In the genomic region with DNA sequence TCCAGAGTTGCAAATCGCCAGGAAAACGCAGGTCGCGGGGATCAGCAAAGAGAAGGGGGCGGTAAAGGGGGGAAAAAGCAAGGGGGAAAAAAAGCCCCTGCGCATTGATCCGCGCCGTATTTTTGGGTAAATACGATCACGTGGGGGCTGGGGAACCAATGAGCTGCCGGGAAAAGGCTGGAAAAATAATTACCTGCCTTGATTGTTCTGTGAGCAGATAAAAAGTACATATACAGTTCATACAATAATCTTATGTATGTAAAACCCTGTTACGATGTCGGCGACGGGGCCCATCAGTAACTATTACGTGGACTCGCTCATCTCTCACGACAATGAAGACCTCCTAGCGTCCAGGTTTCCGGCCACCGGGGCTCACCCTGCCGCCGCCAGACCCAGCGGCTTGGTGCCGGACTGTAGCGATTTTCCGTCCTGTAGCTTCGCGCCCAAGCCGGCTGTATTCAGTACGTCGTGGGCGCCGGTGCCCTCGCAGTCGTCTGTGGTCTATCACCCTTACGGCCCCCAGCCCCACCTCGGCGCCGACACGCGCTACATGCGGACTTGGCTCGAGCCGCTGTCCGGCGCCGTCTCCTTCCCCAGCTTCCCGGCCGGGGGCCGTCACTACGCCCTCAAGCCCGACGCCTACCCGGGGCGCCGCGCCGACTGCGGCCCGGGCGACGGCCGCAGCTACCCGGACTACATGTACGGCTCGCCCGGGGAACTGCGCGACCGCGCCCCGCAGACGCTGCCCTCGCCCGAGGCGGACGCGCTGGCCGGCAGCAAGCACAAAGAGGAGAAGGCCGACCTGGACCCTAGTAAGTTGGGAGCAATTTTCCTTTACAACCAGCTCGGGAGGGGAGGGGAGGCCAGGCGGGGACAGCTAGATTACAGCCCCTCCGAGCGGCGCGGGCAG, we compare ENCODE assay signal across 8 mouse cellular contexts. TPM values are rescaled to one million over a fixed set of nuclear protein-coding genes. Genes with fewer than 3 reads are reported as not detected.
DNase-seq lines count a peak whose midpoint lies in the region; ATAC-seq and TF ChIP-seq lines count a peak whose summit lies in the region.

No protein-coding gene starts in this region.

- no peak overlapping the region for H3K9ac ChIP-seq in hindbrain, postnatal 0 days (replicated peaks; ENCODE audit: low read length)
- H3K9ac ChIP-seq in midbrain, embryonic 11.5 days (ENCODE audit: low read length) = no peak overlapping the region

- H3K4me1 ChIP-seq in embryonic facial prominence, embryonic 10.5 days = peaks cover 10% of the 10 kb centered on the region
- no peaks in the 10 kb centered on the region for H3K4me1 ChIP-seq in hindbrain, postnatal 0 days (ENCODE audit: insufficient read depth, low read length)
- H3K4me1 ChIP-seq in midbrain, embryonic 11.5 days (ENCODE audit: control insufficient read depth, insufficient read depth, low read length) = peaks cover 5% of the 10 kb centered on the region; the same call in 1 of the 2 replicates

- H3K27me3 ChIP-seq in embryonic facial prominence, embryonic 10.5 days (replicated peaks; ENCODE audit: low read depth, poor library complexity, severe bottlenecking) = peaks cover 100% of the 10 kb centered on the region
- H3K27me3 ChIP-seq in hindbrain, postnatal 0 days (ENCODE audit: insufficient read depth, low read length) = peaks cover 84% of the 10 kb centered on the region
- H3K27me3 ChIP-seq in midbrain, embryonic 11.5 days (ENCODE audit: control insufficient read depth, insufficient read depth, low read length) = peaks cover 100% of the 10 kb centered on the region

- DNase-seq in kidney, adult 18-20 months = peak; percentile 74
- no peak for DNase-seq in kidney, adult 9 months
- DNase-seq in embryonic facial prominence, embryonic 10.5 days (ENCODE audit: low spot score) = peak; percentile 72
- DNase-seq in hindbrain, postnatal 0 days (ENCODE audit: low spot score) = no peak
- peak; percentile 97 for DNase-seq in midbrain, embryonic 11.5 days (ENCODE audit: low spot score, missing footprints)
- no peak for DNase-seq in frontal cortex, postnatal 10 days (ENCODE audit: low spot score in 2 of 2)

- ATAC-seq in hindbrain, postnatal 0 days = no peak
- ATAC-seq in midbrain, embryonic 11.5 days (ENCODE audit: low FRiP score) = 0 out of 2 replicates have a peak, but pooled peaks have one; percentile 30
- no peak for ATAC-seq in monocyte, adult 5-6 weeks (replicated peaks; ENCODE audit: insufficient number of reproducible peaks, low FRiP score, low TSS enrichment, poor library complexity, severe bottlenecking)
- no peak for ATAC-seq in activated CD4-positive, CD25-positive, alpha-beta regulatory T cell, adult 4 months

- H3K36me3 ChIP-seq in embryonic facial prominence, embryonic 10.5 days (replicated peaks) = no peaks in the 10 kb centered on the region
- no peaks in the 10 kb centered on the region for H3K36me3 ChIP-seq in hindbrain, postnatal 0 days (ENCODE audit: insufficient read depth, low read length)
- H3K36me3 ChIP-seq in midbrain, embryonic 11.5 days (ENCODE audit: control insufficient read depth, insufficient read depth, low read length) = no peaks in the 10 kb centered on the region

- TF ChIP-seq CTCF in hindbrain, postnatal 0 days (IDR thresholded peaks at IDR 0.05; ENCODE audit: low read depth) = no peak

- WGBS in embryonic facial prominence, embryonic 10.5 days = under 1% methylated on average over 88 of the region's 88 CpGs
- 1% methylated on average over 85 of the region's 88 CpGs for WGBS in hindbrain, postnatal 0 days
- WGBS in midbrain, embryonic 11.5 days = under 1% methylated on average over 86 of the region's 88 CpGs

- peak overlapping the region; percentile 47 for H3K4me3 ChIP-seq in embryonic facial prominence, embryonic 10.5 days
- H3K4me3 ChIP-seq in hindbrain, postnatal 0 days (ENCODE audit: low read length) = peak overlapping the region; percentile 10; the same call in 1 of the 2 replicates
- peak overlapping the region; percentile 8 for H3K4me3 ChIP-seq in midbrain, embryonic 11.5 days (ENCODE audit: low read depth, low read length)

- H3K27ac ChIP-seq in embryonic facial prominence, embryonic 10.5 days (replicated peaks) = no peak overlapping the region
- H3K27ac ChIP-seq in hindbrain, postnatal 0 days = no peak overlapping the region
- no peak overlapping the region for H3K27ac ChIP-seq in midbrain, embryonic 11.5 days (ENCODE audit: low read depth, low read length)

- H3K4me2 ChIP-seq in hindbrain, postnatal 0 days (ENCODE audit: low read depth, low read length) = peak overlapping the region; percentile 34; the same call in 1 of the 2 replicates
- peak overlapping the region; percentile 35 for H3K4me2 ChIP-seq in midbrain, embryonic 11.5 days

- H3K9me3 ChIP-seq in embryonic facial prominence, embryonic 10.5 days = no peaks in the 10 kb centered on the region
- H3K9me3 ChIP-seq in hindbrain, postnatal 0 days (ENCODE audit: low read length) = no peaks in the 10 kb centered on the region
- H3K9me3 ChIP-seq in midbrain, embryonic 11.5 days (ENCODE audit: control insufficient read depth, low read length) = no peaks in the 10 kb centered on the region

RNA-seq across cellular contexts. Expression of gene Hoxc9, which starts 5.4 kb away (rescaled TPM):
- polyA plus RNA-seq in embryonic facial prominence, embryonic 10.5 days (2016; fragmentation: Nextera tagmentation; extraction: Ambion mirVana) = not detected in 2 replicates
- not detected in 2 replicates for total RNA-seq in hindbrain, postnatal 0 days (2014; rRNA removed)
- polyA plus RNA-seq in hindbrain, postnatal 0 days (2015; fragmentation: Nextera tagmentation; extraction: Ambion mirVana) = not detected in 2 replicates
- polyA plus RNA-seq in midbrain, embryonic 11.5 days (2014; fragmentation: Nextera tagmentation; extraction: Ambion mirVana) = not detected in 2 replicates
- not detected in 3 replicates for total RNA-seq in monocyte, adult 5-6 weeks (2017)
- polyA plus RNA-seq in activated CD4-positive, CD25-positive, alpha-beta regulatory T cell, adult 4 months (2017; shearing (Covaris generic)) = not detected

RNA-seq across cellular contexts. Expression of gene Hoxc8, which starts 8.8 kb away (rescaled TPM):
- polyA plus RNA-seq in embryonic facial prominence, embryonic 10.5 days (2016; fragmentation: Nextera tagmentation; extraction: Ambion mirVana) = not detected in 2 replicates
- total RNA-seq in hindbrain, postnatal 0 days (2014; rRNA removed) = 0.26 TPM in 1 of 2 replicates, not detected in the other
- polyA plus RNA-seq in hindbrain, postnatal 0 days (2015; fragmentation: Nextera tagmentation; extraction: Ambion mirVana) = not detected in 2 replicates
- not detected in 2 replicates for polyA plus RNA-seq in midbrain, embryonic 11.5 days (2014; fragmentation: Nextera tagmentation; extraction: Ambion mirVana)
- total RNA-seq in monocyte, adult 5-6 weeks (2017) = not detected in 3 replicates
- polyA plus RNA-seq in activated CD4-positive, CD25-positive, alpha-beta regulatory T cell, adult 4 months (2017; shearing (Covaris generic)) = under 1 TPM in 1 of 2 experiments, not detected in 1; 0.15 TPM

RNA-seq across cellular contexts. Expression of gene Hoxc5, which starts 14.4 kb away (rescaled TPM):
- polyA plus RNA-seq in embryonic facial prominence, embryonic 10.5 days (2016; fragmentation: Nextera tagmentation; extraction: Ambion mirVana) = 0.07 and 0.18 TPM in 2 replicates
- total RNA-seq in hindbrain, postnatal 0 days (2014; rRNA removed) = 5.4 and 8.7 TPM in 2 replicates
- polyA plus RNA-seq in hindbrain, postnatal 0 days (2015; fragmentation: Nextera tagmentation; extraction: Ambion mirVana) = 6.4 and 7.3 TPM in 2 replicates
- polyA plus RNA-seq in midbrain, embryonic 11.5 days (2014; fragmentation: Nextera tagmentation; extraction: Ambion mirVana) = not detected in 2 replicates
- not detected in 3 replicates for total RNA-seq in monocyte, adult 5-6 weeks (2017)
- not detected for polyA plus RNA-seq in activated CD4-positive, CD25-positive, alpha-beta regulatory T cell, adult 4 months (2017; shearing (Covaris generic))

RNA-seq across cellular contexts. Expression of gene Hoxc10, which starts 15.0 kb away (rescaled TPM):
- polyA plus RNA-seq in embryonic facial prominence, embryonic 10.5 days (2016; fragmentation: Nextera tagmentation; extraction: Ambion mirVana) = not detected in 2 replicates
- not detected in 2 replicates for total RNA-seq in hindbrain, postnatal 0 days (2014; rRNA removed)
- not detected in 2 replicates for polyA plus RNA-seq in hindbrain, postnatal 0 days (2015; fragmentation: Nextera tagmentation; extraction: Ambion mirVana)
- not detected in 2 replicates for polyA plus RNA-seq in midbrain, embryonic 11.5 days (2014; fragmentation: Nextera tagmentation; extraction: Ambion mirVana)
- total RNA-seq in monocyte, adult 5-6 weeks (2017) = not detected in 3 replicates
- not detected for polyA plus RNA-seq in activated CD4-positive, CD25-positive, alpha-beta regulatory T cell, adult 4 months (2017; shearing (Covaris generic))

RNA-seq across cellular contexts. Expression of gene Hoxc6, which starts 16.4 kb away (rescaled TPM):
- not detected in 2 replicates for polyA plus RNA-seq in embryonic facial prominence, embryonic 10.5 days (2016; fragmentation: Nextera tagmentation; extraction: Ambion mirVana)
- total RNA-seq in hindbrain, postnatal 0 days (2014; rRNA removed) = 0.43 and 1.4 TPM in 2 replicates
- polyA plus RNA-seq in hindbrain, postnatal 0 days (2015; fragmentation: Nextera tagmentation; extraction: Ambion mirVana) = 0.59 and 1.2 TPM in 2 replicates
- polyA plus RNA-seq in midbrain, embryonic 11.5 days (2014; fragmentation: Nextera tagmentation; extraction: Ambion mirVana) = not detected in 2 replicates
- total RNA-seq in monocyte, adult 5-6 weeks (2017) = not detected in 3 replicates
- not detected for polyA plus RNA-seq in activated CD4-positive, CD25-positive, alpha-beta regulatory T cell, adult 4 months (2017; shearing (Covaris generic))

Comparison
In these comparisons a context has a peak if more than half of its experiments do, and no peak if none do; other contexts are left out.
1. DNase-seq: peak in kidney, adult 18-20 months (single experiment), embryonic facial prominence, embryonic 10.5 days (single experiment) and midbrain, embryonic 11.5 days (single experiment); none in kidney, adult 9 months (single experiment), hindbrain, postnatal 0 days (single experiment) and frontal cortex, postnatal 10 days (0 of 2).
2. Peak in every context shown above with its lines, with median percentiles within 50 percentile points of each other: H3K4me3 ChIP-seq.